8 mouse cellular contexts compared by ENCODE assay signal in genomic region chr2:33544203-33544762, GRCm38 (mm10).
DNase-seq lines count a peak whose midpoint lies in the region; ATAC-seq and TF ChIP-seq lines count a peak whose summit lies in the region.

No protein-coding gene starts in this region.

- H3K27ac ChIP-seq in kidney, embryonic 14.5 days (ENCODE audit: low read depth, low read length) = no peak overlapping the region
- no peak overlapping the region for H3K27ac ChIP-seq in heart, embryonic 16.5 days (ENCODE audit: low read length)
- H3K27ac ChIP-seq in limb, embryonic 15.5 days = peak overlapping the region; percentile 17; the same call in 1 of the 2 replicates
- peak overlapping the region; percentile 43 for H3K27ac ChIP-seq in olfactory bulb, adult 2 months (ENCODE audit: insufficient read depth, low read depth, low read length)

- peak overlapping the region; percentile 34; the same call in 1 of the 2 replicates for H3K9ac ChIP-seq in kidney, embryonic 14.5 days (ENCODE audit: low read depth, low read length)
- H3K9ac ChIP-seq in heart, embryonic 16.5 days (ENCODE audit: low read length) = peak overlapping the region; percentile 61
- H3K9ac ChIP-seq in limb, embryonic 15.5 days = peak overlapping the region; percentile 28; the same call in 1 of the 2 replicates

- H3K27me3 ChIP-seq in kidney, embryonic 14.5 days (ENCODE audit: control insufficient read depth, insufficient read depth, low read length) = peaks cover 39% of the 10 kb centered on the region
- peaks cover 63% of the 10 kb centered on the region for H3K27me3 ChIP-seq in heart, embryonic 16.5 days (ENCODE audit: control insufficient read depth, insufficient read depth, low read length)
- peaks cover 36% of the 10 kb centered on the region for H3K27me3 ChIP-seq in limb, embryonic 15.5 days

- no peaks in the 10 kb centered on the region for H3K36me3 ChIP-seq in kidney, embryonic 14.5 days (ENCODE audit: control insufficient read depth, insufficient read depth, low read length)
- no peaks in the 10 kb centered on the region for H3K36me3 ChIP-seq in heart, embryonic 16.5 days (ENCODE audit: control insufficient read depth, insufficient read depth)
- H3K36me3 ChIP-seq in limb, embryonic 15.5 days = no peaks in the 10 kb centered on the region

- H3K4me2 ChIP-seq in kidney, embryonic 14.5 days (replicated peaks; ENCODE audit: low read depth, low read length) = peak overlapping the region; percentile 83
- peak overlapping the region; percentile 86 for H3K4me2 ChIP-seq in heart, embryonic 16.5 days (ENCODE audit: low read depth, low read length)
- H3K4me2 ChIP-seq in limb, embryonic 15.5 days = peak overlapping the region; percentile 90

- no peak for TF ChIP-seq POLR2A in olfactory bulb, adult 2 months (IDR thresholded peaks at IDR 0.05; ENCODE audit: insufficient read depth, low read depth, low read length)

- no peak for DNase-seq in kidney, adult 9 months
- peak; percentile 60 for DNase-seq in cerebellum, adult 9-10 months
- DNase-seq in frontal cortex, postnatal 25 days (ENCODE audit: low spot score in 2 of 2) = no peak
- no peak for DNase-seq in yolk sac, embryonic 10.5 days (ENCODE audit: low spot score)

- ATAC-seq in kidney, embryonic 14.5 days (ENCODE audit: low FRiP score, low TSS enrichment) = peak; percentile 40
- peak; percentile 41; the same call in 1 of the 2 replicates for ATAC-seq in heart, embryonic 16.5 days (replicated peaks; ENCODE audit: extremely low read depth, insufficient read depth, low FRiP score)
- peak; percentile 40; the same call in 1 of the 2 replicates for ATAC-seq in limb, embryonic 15.5 days (ENCODE audit: insufficient number of reproducible peaks, low FRiP score, low TSS enrichment, low read depth)

- no peak for TF ChIP-seq CTCF in olfactory bulb, adult 2 months (IDR thresholded peaks at IDR 0.05; ENCODE audit: insufficient read depth, low read depth, low read length)

- WGBS in kidney, embryonic 14.5 days = 1% methylated on average over 36 of the region's 43 CpGs
- under 1% methylated on average over 39 of the region's 43 CpGs for WGBS in heart, embryonic 16.5 days
- 2% methylated on average over 42 of the region's 43 CpGs for WGBS in limb, embryonic 15.5 days
- 2% methylated on average over 43 of the region's 43 CpGs for WGBS in olfactory bulb, adult 2 months

- no peaks in the 10 kb centered on the region for H3K9me3 ChIP-seq in kidney, embryonic 14.5 days (ENCODE audit: control insufficient read depth, low read length)
- no peaks in the 10 kb centered on the region; the same call in 1 of the 2 replicates for H3K9me3 ChIP-seq in heart, embryonic 16.5 days (replicated peaks; ENCODE audit: control insufficient read depth, low read length)
- H3K9me3 ChIP-seq in limb, embryonic 15.5 days = no peaks in the 10 kb centered on the region

- peaks cover 14% of the 10 kb centered on the region for H3K4me1 ChIP-seq in kidney, embryonic 14.5 days (ENCODE audit: control insufficient read depth, insufficient read depth, low read length)
- H3K4me1 ChIP-seq in heart, embryonic 16.5 days (ENCODE audit: control insufficient read depth, insufficient read depth, low read length) = peaks cover 9% of the 10 kb centered on the region
- H3K4me1 ChIP-seq in limb, embryonic 15.5 days = peaks cover 41% of the 10 kb centered on the region
- H3K4me1 ChIP-seq in olfactory bulb, adult 2 months (ENCODE audit: control insufficient read depth, insufficient read depth, low read length) = peaks cover 32% of the 10 kb centered on the region

- H3K4me3 ChIP-seq in kidney, embryonic 14.5 days (ENCODE audit: low read length) = peak overlapping the region; percentile 50
- peak overlapping the region; percentile 59 for H3K4me3 ChIP-seq in heart, embryonic 16.5 days (ENCODE audit: low read length)
- peak overlapping the region; percentile 48 for H3K4me3 ChIP-seq in limb, embryonic 15.5 days
- H3K4me3 ChIP-seq in olfactory bulb, adult 2 months (ENCODE audit: insufficient read depth, low read depth, low read length) = peak overlapping the region; percentile 50

Comparison
In these comparisons a context has a peak if more than half of its experiments do, and no peak if none do; other contexts are left out.
1. H3K27ac ChIP-seq: peak in limb, embryonic 15.5 days (single experiment) and olfactory bulb, adult 2 months (single experiment); none in kidney, embryonic 14.5 days (single experiment) and heart, embryonic 16.5 days (single experiment).
2. Peak in every context shown above with its lines, with median percentiles within 50 percentile points of each other: ATAC-seq, H3K4me2 ChIP-seq, H3K4me3 ChIP-seq and H3K9ac ChIP-seq.